Mouse (Mus musculus): ENCODE measurements around the gene Ift43.
A peak's percentile ranks its signal among the peaks of the same experiment; 100 is the strongest.

DNA sequence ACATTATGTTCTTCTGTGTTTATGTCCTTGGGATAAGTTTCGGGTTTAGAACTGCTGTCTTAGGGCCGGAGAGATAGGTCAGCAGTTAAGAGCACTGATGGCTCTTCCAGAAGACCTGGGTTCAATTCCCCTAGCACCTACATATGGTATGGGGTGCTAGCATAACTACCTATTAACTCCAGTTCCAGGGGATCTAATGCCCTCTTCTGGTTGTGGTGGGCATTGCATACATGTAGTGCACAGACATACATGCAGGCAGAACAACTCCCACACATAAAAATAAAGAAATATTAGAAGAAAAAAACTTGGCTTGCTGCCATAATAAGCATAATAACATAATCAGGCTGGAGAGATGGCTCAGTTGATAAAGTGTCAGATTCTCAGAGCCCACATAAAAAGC lies 28.3 kb downstream of the Ift43 start:
- TF ChIP-seq HCFC1 (IDR thresholded peaks at IDR 0.05; ENCODE audit: borderline replicate concordance, insufficient read depth, low read length): no peak
- TF ChIP-seq ZNF384 (IDR thresholded peaks at IDR 0.05; ENCODE audit: low read depth, low read length): no peak
- peak; percentile 58; the same call in 1 of the 2 replicates for TF ChIP-seq ZC3H11A (IDR thresholded peaks at IDR 0.05; ENCODE audit: borderline replicate concordance, low read depth, low read length)
- TF ChIP-seq CHD2 (IDR thresholded peaks at IDR 0.05; ENCODE audit: low read depth, low read length): no peak
